Mouse (Mus musculus) Patski (cell line): Measurements from ENCODE around the gene Ghdc. TPM values are rescaled to one million over a fixed set of nuclear protein-coding genes. Genes with fewer than 3 reads are reported as not detected.

Experiments used
- ATAC-seq: fragments of 100-300 bp; one replicate; pipeline ENCODE4 v1.8.0; 2021
- CTCF ChIA-PET: fragments of 350-600 bp; sonication (Branson Sonifier 250); formaldehyde crosslinking; loops from one replicate; lab custom pipeline; 2022; ENCODE audit warnings: inconsistent platforms; lab: Charles Lee
- POLR2A ChIA-PET: fragments of 350-600 bp; sonication (Branson Sonifier 250); formaldehyde crosslinking; loops from one replicate; lab custom pipeline; 2022; ENCODE audit warnings: antibody characterized with exemption, inconsistent platforms; lab: Charles Lee
- DNase-seq: peaks from one replicate; pipeline ENCODE4 v3.0.0-alpha.2; 2011; ENCODE audit warnings: low read depth, low spot score
- H3K27me3 ChIP-seq: fragments of 371-371 bp; one replicate; pipeline ENCODE4 v1.5.1; 2021
- CTCF ChIP-seq: fragments of 100-300 bp; IDR thresholded peaks from one replicate; pipeline ENCODE4 v1.5.1; 2021
- in situ Hi-C: fragments of 300-500 bp; cut with MboI; formaldehyde crosslinking; loops from 3 replicates; pipeline ENCODE4 v1.11.1; 2018; ENCODE audit warnings: low pct_unique_long_range_greater_than_20kb, mixed read lengths
- polyA plus RNA-seq: library from polyadenylated mRNA; unstranded; gene quantifications from one replicate; pipeline ENCODE4 v1.2.3, GENCODE M21; 2021

Gene Ghdc
- polyA plus RNA-seq, 1 experiment from 2014 or later, result 24.7 TPM

GRCm38 (mm10) chr11:100785774-100786173 lies 15.0 kb upstream of the Ghdc start:
- ATAC-seq (no peak), DNase-seq (no peak)
- in situ Hi-C loops, result no loop called here
- no peak for TF ChIP-seq CTCF
- POLR2A ChIA-PET, result interaction anchor here (0.6 kb wide), 1 partner anchor 247 kb away, joined by 4 read pairs; no protein-coding TSS in a partner anchor
- no peaks in the 10 kb centered on the region for H3K27me3 ChIP-seq
- CTCF ChIA-PET, result interaction anchor here (1.1 to 1.4 kb wide), 2 partner anchors 9 to 172 kb away, joined by 3 to 5 read pairs; no protein-coding TSS in a partner anchor

- in situ Hi-C loops, result no loop called here
- CTCF ChIA-PET, result no interaction called here
- ATAC-seq (no peak), DNase-seq (no peak)
- H3K27me3 ChIP-seq, result no peaks in the 10 kb centered on the region
- POLR2A ChIA-PET, result no interaction called here
- TF ChIP-seq CTCF, result no peak
Measured at GRCm38 (mm10) chr11:100784286-100784685, 13.5 kb upstream of the Ghdc start.

GRCm38 (mm10) chr11:100782568-100782967 lies 11.8 kb upstream of the Ghdc start:
- in situ Hi-C loops, result no loop called here
- CTCF ChIA-PET, result no interaction called here

GRCm38 (mm10) chr11:100781763-100782475 lies 11.2 kb upstream of the Ghdc start:
- no peak for ATAC-seq
- in situ Hi-C loops, result no loop called here
- H3K27me3 ChIP-seq, result no peaks in the 10 kb centered on the region
- no peak for DNase-seq
- ChIA-PET CTCF (no interaction called here), POLR2A (no interaction called here)
- no peak for TF ChIP-seq CTCF

More at GRCm38 (mm10) chr11:100782568-100782967, 11.8 kb upstream of the Ghdc start:
- TF ChIP-seq CTCF, result no peak
- POLR2A ChIA-PET, result no interaction called here
- no peak for ATAC-seq
- no peaks in the 10 kb centered on the region for H3K27me3 ChIP-seq
- DNase-seq, result no peak

GRCm38 (mm10) chr11:100780247-100780646 lies 9.5 kb upstream of the Ghdc start:
- POLR2A ChIA-PET, result interaction anchor here (0.6 to 1.2 kb wide), 2 partner anchors 7 to 10 kb away, joined by 3 read pairs; no protein-coding TSS in a partner anchor
- H3K27me3 ChIP-seq, result no peaks in the 10 kb centered on the region
- no peak for TF ChIP-seq CTCF
- in situ Hi-C loops, result no loop called here
- CTCF ChIA-PET, result no interaction called here
- no peak for DNase-seq
- ATAC-seq, result no peak

- H3K27me3 ChIP-seq, result no peaks in the 10 kb centered on the region
- CTCF ChIA-PET, result interaction anchor here (1.2 to 1.3 kb wide), 2 partner anchors 12 kb away, joined by 3 to 7 read pairs; no protein-coding TSS in a partner anchor
- in situ Hi-C loops, result no loop called here
- POLR2A ChIA-PET, result interaction anchor here (0.6 kb wide), 1 partner anchor 71 kb away, joined by 5 read pairs; no protein-coding TSS in a partner anchor
- DNase-seq (no peak), ATAC-seq (no peak)
- TF ChIP-seq CTCF, result no peak
Measured at GRCm38 (mm10) chr11:100778069-100778468, 7.3 kb upstream of the Ghdc start.

GRCm38 (mm10) chr11:100775921-100776320 lies 5.2 kb upstream of the Ghdc start:
- ATAC-seq, result no peak
- no peaks in the 10 kb centered on the region for H3K27me3 ChIP-seq
- CTCF ChIA-PET, result interaction anchor here (0.6 kb wide), 1 partner anchor 12 kb away, joined by 3 read pairs; no protein-coding TSS in a partner anchor
- no peak for DNase-seq
- in situ Hi-C loops, result no loop called here
- no peak for TF ChIP-seq CTCF
- POLR2A ChIA-PET, result no interaction called here

- POLR2A ChIA-PET, result no interaction called here
- no peak for TF ChIP-seq CTCF
Measured at GRCm38 (mm10) chr11:100774261-100774660, 3.5 kb upstream of the Ghdc start.

GRCm38 (mm10) chr11:100769980-100770379 lies 777 bp downstream of the Ghdc start:
- H3K27me3 ChIP-seq, result no peaks in the 10 kb centered on the region
- no peak for TF ChIP-seq CTCF
- ATAC-seq (peak; percentile 13), DNase-seq (no peak)
- POLR2A ChIA-PET, result interaction anchor here (1.7 kb wide), 1 partner anchor 38 kb away, joined by 5 read pairs; no protein-coding TSS in a partner anchor
- in situ Hi-C loops, result no loop called here
- CTCF ChIA-PET, result interaction anchor here (0.6 kb wide), 1 partner anchor 8 kb away, joined by 3 read pairs; no protein-coding TSS in a partner anchor

More at GRCm38 (mm10) chr11:100774261-100774660, 3.5 kb upstream of the Ghdc start:
- in situ Hi-C loops, result no loop called here
- CTCF ChIA-PET, result no interaction called here
- ATAC-seq, result no peak
- no peak for DNase-seq
- no peaks in the 10 kb centered on the region for H3K27me3 ChIP-seq

- in situ Hi-C loops, result no loop called here
- ChIA-PET CTCF (no interaction called here), POLR2A (no interaction called here)
- no peak for TF ChIP-seq CTCF
- no peak for ATAC-seq
- peaks cover under 1% of the 10 kb centered on the region for H3K27me3 ChIP-seq
- DNase-seq, result no peak
Measured at GRCm38 (mm10) chr11:100767871-100768270, 2.9 kb downstream of the Ghdc start.

GRCm38 (mm10) chr11:100766726-100767125 lies 4.0 kb downstream of the Ghdc start:
- DNase-seq (no peak), ATAC-seq (no peak)
- POLR2A ChIA-PET, result no interaction called here
- in situ Hi-C loops, result no loop called here
- peaks cover 10% of the 10 kb centered on the region for H3K27me3 ChIP-seq
- no peak for TF ChIP-seq CTCF
- CTCF ChIA-PET, result no interaction called here
